Mouse (Mus musculus): ENCODE data around the gene Vwa2.

Vwa2 gene

GRCm38 (mm10) chr19:56873816-56874600 is at the start of gene Vwa2:
Gene Vwa2, plus strand, starts transcription at chr19:56874249.
- CTCF ChIA-PET = no interaction called here

DNA sequence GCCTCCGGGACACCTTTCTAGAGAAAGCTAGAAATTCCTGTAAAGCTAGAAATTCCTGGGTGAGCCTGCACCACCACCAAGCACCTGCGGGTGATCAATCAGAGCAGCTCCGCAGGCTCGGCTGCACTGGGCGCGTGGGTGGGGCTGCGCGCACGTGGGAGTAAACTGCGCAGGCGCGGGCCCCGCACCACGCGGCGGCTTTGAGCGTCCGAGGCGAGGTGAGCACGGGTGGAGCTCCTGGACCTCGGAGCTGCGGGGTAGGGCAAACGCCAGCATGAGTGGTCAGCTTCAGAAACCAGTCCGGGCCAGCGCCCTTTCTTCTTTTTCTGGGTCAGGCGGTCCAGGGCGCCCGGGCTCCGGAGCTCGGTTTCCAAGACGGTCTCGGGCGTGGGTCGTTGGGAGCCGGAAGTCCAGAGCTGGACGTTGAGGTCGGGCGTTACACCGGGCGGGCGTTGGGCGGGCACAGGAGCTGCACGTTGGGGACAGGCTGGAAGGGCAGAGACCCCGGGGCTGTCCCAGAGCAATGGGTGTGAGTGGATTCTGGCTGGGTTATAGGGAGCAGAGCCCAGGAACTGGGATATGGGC is 47.9 kb upstream of the Vwa2 start, which contains the start of gene Tdrd1:
TSS of gene Tdrd1 (plus strand) at position 163 of the 585 bp plus-strand sequence.
- CTCF ChIA-PET = no interaction called here

- CTCF ChIA-PET = no interaction called here
These were observed 45.7 kb upstream of the Vwa2 start for GRCm38 (mm10) chr19:56828305-56828704.

DNA sequence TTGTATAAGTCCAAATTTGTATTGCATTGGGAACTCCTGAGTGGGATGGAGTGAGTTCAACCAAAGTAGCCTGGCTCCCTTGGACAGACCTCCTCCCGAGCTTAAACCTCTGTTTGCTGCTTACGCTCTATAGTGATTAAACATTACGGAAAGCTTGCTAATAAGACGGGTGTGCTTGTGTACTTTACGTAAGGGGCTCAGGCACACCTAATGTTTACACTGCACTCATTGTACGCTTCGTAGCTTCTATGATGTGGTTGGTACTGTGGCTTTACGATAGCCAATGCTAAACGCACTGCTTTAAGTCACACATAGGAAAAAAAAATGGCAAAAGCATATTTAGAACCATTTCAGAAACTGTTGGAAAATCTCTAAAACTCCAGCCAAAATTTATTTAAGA is 44.8 kb upstream of the Vwa2 start:
- CTCF ChIA-PET = interaction anchor here (0.7 kb wide), 2 partner anchors 63 to 482 kb away, joined by 3 to 5 read pairs; no protein-coding TSS in a partner anchor

GRCm38 (mm10) chr19:56830163-56830562 is 43.9 kb upstream of the Vwa2 start:
- CTCF ChIA-PET = interaction anchor here (0.7 kb wide), 2 partner anchors 63 to 483 kb away, joined by 3 to 5 read pairs; no protein-coding TSS in a partner anchor

DNA sequence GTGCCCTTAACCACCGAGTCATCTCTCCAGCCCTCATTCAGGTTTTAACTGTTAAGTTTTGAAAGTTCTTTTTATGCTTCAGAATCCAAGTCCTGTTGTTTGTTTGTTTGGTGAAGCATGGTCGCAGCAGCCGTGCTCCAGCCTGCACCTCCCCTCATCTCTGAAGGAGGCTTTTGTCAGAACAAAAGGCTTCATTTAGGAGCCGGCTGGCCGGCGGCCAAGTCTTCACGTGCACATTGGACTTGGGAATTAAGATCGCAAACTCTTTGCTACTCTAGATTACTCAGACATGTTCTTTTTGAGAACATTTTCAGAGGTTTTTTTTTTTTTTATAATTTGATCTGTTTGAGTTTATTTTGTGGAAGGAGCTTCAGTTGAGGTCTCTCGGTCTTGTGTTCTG is 38.7 kb upstream of the Vwa2 start:
- CTCF ChIA-PET = no interaction called here

DNA sequence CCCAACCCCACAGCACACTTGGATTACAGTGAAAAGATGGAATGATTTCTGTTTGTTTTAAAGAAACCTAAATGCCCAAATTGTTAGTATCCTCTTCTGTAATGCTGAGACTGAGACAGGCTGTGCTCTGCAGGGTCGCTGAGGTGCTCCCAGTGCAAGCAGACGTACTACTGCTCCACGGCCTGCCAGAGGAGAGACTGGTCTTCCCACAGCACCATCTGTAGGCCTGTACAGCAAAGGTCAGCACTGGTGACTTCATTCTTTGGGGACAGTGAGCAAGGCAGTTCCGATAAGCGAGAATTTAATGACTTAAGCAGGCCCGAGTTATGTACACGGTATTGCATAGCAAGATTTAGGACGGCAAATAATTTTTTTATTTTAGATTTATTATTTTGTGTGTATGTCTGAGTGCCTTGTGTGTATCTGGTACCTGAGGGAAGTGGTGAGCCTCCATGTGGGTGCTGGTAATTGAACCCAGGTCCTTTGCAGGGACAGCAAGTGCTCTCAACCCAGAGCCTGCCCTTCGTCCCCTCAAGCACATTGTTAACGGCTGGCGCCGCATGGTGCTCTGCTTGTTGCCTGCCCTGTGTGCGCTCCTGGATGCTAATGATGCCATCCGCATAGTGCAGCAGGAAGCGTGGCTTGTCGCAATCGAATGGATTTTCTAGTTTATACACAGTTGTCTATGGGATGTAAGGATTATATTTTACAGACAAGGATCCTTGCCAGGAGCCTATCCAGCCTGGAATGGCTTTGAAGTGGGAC is 34.9 kb upstream of the Vwa2 start:
- CTCF ChIA-PET = interaction anchor here (0.6 kb wide), 1 partner anchor 606 kb away, joined by 4 read pairs; no protein-coding TSS in a partner anchor

GRCm38 (mm10) chr19:56842974-56843373 is 31.1 kb upstream of the Vwa2 start:
- CTCF ChIA-PET = no interaction called here

DNA sequence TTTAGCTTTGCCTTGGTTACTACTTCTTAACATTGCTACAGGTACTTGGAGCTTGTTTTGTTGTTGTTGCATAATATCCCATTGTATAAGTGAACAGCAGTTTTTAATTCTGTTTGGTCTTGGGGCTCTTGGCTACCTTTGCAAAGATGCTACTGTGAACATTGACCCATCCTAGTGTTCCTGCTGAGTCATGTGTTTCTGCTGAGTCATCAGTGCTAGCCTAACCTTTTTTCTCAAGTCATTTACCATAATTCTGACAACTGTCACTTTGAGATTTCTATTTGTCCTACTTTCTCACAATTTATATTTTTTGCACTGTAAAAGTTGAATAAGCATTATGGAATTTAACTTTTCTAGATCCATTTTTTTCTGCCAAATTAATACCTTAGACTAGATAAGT is 21.5 kb upstream of the Vwa2 start:
- CTCF ChIA-PET = no interaction called here

GRCm38 (mm10) chr19:56856455-56856854 is 17.6 kb upstream of the Vwa2 start:
- CTCF ChIA-PET = no interaction called here

DNA sequence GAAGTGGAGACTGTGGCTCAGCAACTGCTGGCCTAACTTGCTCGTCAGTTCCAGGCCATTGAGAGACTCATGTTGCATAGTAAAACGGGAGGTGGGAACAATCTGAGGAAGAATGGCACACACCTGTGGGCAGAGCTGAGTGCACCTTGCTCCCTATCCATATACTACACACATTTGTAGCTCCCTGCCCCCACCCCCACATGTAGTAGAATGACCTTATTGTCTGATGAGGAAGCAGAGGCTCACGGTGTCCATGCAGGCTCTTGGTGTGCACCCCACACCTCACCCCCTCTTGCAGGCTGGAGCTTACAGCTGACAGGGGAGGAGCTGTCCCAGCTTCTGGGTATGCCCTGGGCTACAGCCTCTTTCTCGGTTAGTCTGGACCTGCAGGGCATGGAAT is 6.3 kb upstream of the Vwa2 start:
- CTCF ChIA-PET = no interaction called here

GRCm38 (mm10) chr19:56874601-56875315 is 709 bp downstream of the Vwa2 start:
- CTCF ChIA-PET = no interaction called here

DNA sequence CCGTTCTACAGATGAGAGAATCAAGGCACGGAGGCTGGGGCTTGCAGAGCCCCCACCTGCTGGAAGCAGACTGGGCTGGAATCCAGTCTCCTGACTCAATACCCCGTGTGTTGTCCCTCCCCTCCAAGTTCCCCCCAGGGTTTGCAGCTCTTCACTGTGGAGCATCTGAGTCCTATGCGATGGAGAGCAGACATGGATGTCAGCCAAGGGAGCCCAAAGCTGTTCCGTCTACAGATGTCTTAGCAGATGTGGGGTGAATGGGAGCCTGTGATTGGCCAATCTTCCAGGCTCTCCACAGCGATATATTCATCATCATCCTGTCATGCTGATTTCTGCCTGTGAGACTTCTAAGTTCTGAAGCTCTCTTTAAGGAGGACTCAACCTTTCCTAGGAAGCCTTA is 3.3 kb downstream of the Vwa2 start:
- CTCF ChIA-PET = no interaction called here

DNA sequence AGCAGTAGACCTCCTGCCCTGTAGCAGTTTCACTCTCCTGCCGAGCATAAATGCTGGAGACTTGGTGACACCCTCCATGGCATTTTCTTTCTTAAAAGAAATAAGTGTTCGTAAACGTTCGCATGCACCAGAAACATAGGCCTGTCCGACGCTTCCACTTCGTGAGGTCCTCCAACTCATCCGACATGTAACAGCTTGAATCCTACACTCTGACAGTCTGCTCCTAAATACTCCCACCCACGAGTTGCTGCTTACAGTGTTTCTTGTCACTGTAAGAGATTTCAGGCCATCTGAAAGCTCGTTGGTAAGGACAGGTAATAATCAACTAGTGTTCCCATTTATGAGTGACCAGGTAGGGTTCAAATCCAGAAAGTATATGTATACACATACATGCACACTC is 13.8 kb downstream of the Vwa2 start:
- CTCF ChIA-PET = no interaction called here

DNA sequence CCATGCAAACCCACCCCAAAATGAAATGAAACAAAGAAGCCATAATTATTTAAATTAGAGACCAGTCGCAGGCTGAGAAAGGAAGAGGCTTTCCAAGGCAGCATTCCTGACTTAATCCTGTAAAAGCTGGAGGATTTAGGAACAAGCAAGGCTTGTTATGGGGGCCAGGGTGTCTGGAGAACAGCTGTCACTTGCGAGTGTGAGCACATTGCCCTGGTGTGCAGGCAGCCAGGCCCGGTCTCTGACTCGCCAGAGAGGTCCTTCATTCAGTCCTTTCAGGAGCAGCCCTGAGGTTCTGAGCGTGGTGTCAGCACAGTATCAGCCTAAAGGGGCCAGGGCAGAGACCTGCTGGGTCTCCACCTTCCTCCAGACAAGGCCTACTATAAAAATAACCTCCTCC is 14.6 kb downstream of the Vwa2 start:
- CTCF ChIA-PET = no interaction called here

- CTCF ChIA-PET = no interaction called here
These were observed 17.4 kb downstream of the Vwa2 start for GRCm38 (mm10) chr19:56891438-56891837.

DNA sequence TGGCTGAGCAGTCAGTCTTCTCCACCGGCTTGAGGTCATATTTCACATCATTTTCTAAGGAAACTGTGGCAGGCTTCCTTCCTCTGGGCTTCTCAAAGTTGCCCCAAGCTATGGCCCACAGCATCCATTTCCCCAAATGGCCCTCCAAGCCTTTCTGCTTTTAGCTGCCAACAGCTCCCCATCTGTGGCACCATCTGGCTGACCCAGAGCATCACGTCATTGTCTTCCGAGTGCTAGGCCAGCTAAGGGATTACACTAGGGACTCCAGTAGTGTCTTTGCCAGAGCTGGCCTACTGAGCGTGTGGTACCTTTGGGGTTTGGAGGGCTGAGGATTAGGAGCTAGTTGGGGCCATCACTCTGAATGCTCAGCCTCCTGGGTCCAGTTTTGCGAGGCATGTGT is 18.5 kb downstream of the Vwa2 start:
- CTCF ChIA-PET = no interaction called here

- CTCF ChIA-PET = no interaction called here
These were observed 19.3 kb downstream of the Vwa2 start for GRCm38 (mm10) chr19:56893326-56893725.

DNA sequence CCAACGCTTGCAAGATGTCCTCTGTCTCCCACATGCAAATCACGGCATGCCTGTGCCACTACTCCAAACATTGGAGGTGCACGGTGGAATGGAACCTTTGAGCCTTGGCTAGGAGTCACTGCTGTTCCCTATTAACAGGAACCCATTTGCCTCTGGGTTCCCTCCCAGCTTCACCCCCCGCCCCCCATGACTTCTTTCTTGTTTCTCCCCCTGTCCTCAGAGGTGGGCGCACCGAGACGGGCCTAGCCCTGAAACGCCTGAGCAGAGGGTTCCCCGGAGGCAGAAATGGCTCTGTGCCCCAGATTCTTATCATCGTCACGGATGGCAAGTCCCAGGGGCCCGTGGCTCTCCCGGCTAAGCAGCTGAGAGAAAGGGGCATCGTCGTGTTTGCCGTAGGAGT is 23.6 kb downstream of the Vwa2 start:
- CTCF ChIA-PET = no interaction called here

GRCm38 (mm10) chr19:56904095-56904494 is 30.0 kb downstream of the Vwa2 start:
- CTCF ChIA-PET = interaction anchor here (0.9 kb wide), 1 partner anchor 483 kb away, joined by 15 read pairs; no protein-coding TSS in a partner anchor

DNA sequence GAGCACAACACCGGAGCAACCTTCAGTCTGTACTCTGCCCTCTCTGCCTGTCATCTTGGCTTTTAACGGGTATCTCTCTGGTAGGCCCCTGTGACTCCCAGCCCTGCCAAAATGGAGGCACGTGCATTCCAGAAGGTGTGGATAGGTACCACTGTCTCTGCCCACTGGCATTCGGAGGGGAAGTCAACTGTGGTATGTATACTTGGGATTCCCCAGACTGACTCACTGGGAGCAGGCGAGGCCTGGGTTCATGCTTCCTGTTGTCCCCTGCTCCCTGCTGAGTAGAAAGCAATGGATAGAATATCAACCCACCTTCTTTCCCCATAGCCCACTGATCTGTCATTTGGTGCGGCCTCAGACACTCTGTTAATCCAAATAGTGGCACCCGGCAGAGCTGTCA is 31.3 kb downstream of the Vwa2 start:
- CTCF ChIA-PET = no interaction called here

GRCm38 (mm10) chr19:56907850-56908249 is 33.8 kb downstream of the Vwa2 start:
- CTCF ChIA-PET = interaction anchor here (0.5 kb wide), 1 partner anchor 695 kb away, joined by 4 read pairs; no protein-coding TSS in a partner anchor
